Mouse (Mus musculus) kidney, adult 2 months (tissue): Measurements from ENCODE around the gene Adm.

Experiments used
- CTCF ChIP-seq: fragments of 200-500 bp; conservative IDR thresholded peaks from 2 replicates; pipeline ENCODE4 v1.5.1; 2011; ENCODE audit warnings: low read depth, mild to moderate bottlenecking, control low read depth, low read length, moderate library complexity, mixed read lengths; ENCODE audit not compliant: insufficient read depth, insufficient read length
- POLR2A ChIP-seq: fragments of 200-500 bp; IDR thresholded peaks from one replicate; pipeline ENCODE4 v1.6.1; 2011; ENCODE audit warnings: low read depth, low read length, control low read depth

DNA sequence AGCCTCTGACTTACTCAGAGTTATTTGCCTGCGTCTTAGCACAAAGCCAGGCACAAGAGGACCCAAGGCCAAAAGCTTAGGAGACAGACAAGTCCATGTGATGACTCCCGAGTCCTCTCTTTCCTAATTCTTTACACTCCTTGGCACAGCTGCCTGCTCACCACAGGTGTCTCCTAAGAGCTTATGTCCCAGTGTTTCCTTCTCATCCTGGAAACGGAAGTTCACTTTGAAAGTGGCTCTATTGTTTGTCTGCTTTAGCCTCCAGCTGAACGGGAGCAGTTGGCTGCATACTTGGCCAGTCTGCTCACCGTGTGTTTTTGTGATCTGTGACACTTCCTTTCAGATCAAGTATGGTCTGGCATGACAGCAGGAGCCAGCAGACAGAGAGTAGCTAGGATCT lies 41.3 kb downstream of the Adm start:
- TF ChIP-seq CTCF (no peak), POLR2A (no peak)
